Mouse (Mus musculus) intestine, postnatal 0 days (tissue): ENCODE results near the gene Islr. TPM values are rescaled to one million over a fixed set of nuclear protein-coding genes. Genes with fewer than 3 reads are reported as not detected.
A peak's percentile ranks its signal among the peaks of the same experiment; 100 is the strongest.

Source experiments
- ATAC-seq: fragments of 200-750 bp; cut with Nextera tagmentation; 2 replicates; pipeline ENCODE4 v1.8.0; 2017; ENCODE audit warnings: mild to moderate bottlenecking, moderate TSS enrichment, moderate library complexity
- H3K27ac ChIP-seq: fragments of 300-500 bp; sonication (generic); 2 replicates; pipeline ENCODE4 v1.5.1; 2014; ENCODE audit warnings: mild to moderate bottlenecking, low read depth, low read length, moderate library complexity
- H3K27me3 ChIP-seq: fragments of 300-500 bp; sonication (generic); replicated peaks from 2 replicates; pipeline ENCODE4 v1.6.1; 2014; ENCODE audit warnings: low read length, mixed read lengths; ENCODE audit not compliant: control insufficient read depth, insufficient read depth
- H3K36me3 ChIP-seq: fragments of 300-500 bp; sonication (generic); 2 replicates; pipeline ENCODE4 v1.6.1; 2014; ENCODE audit warnings: mild to moderate bottlenecking, moderate library complexity; ENCODE audit not compliant: control insufficient read depth, insufficient read depth
- H3K4me1 ChIP-seq: fragments of 300-500 bp; sonication (generic); replicated peaks from 2 replicates; pipeline ENCODE4 v1.6.1; 2014; ENCODE audit warnings: antibody characterized with exemption, low read length, mixed read lengths; ENCODE audit not compliant: control insufficient read depth, insufficient read depth
- H3K4me2 ChIP-seq: fragments of 300-500 bp; sonication (generic); replicated peaks from 2 replicates; pipeline ENCODE4 v1.6.1; 2014; ENCODE audit warnings: low read depth, mild to moderate bottlenecking, moderate library complexity
- H3K4me3 ChIP-seq: fragments of 300-500 bp; sonication (generic); 2 replicates; pipeline ENCODE4 v1.5.1; 2014; ENCODE audit warnings: low read depth, low read length
- H3K9ac ChIP-seq: fragments of 300-500 bp; sonication (generic); 2 replicates; pipeline ENCODE4 v1.6.1; 2014; ENCODE audit warnings: mild to moderate bottlenecking, low read depth, low read length
- H3K9me3 ChIP-seq: fragments of 300-500 bp; sonication (generic); 2 replicates; pipeline ENCODE4 v1.6.1; 2016; ENCODE audit warnings: mixed run types; ENCODE audit not compliant: control insufficient read depth
- CTCF ChIP-seq: sonication (generic); IDR thresholded peaks from 2 replicates; pipeline ENCODE4 v1.5.1; 2016; ENCODE audit warnings: low read depth, mild to moderate bottlenecking, control low read depth, antibody characterized with exemption, moderate library complexity
- WGBS: fragments of 180-500 bp; shearing (Covaris S2); extraction: QIAGEN DNeasy Blood & Tissue Kit; methylation state at CpG from one replicate; pipeline ENCODE4 v1.1.7; 2014; 5-methylcytosine and 5-hydroxymethylcytosine counted together
- polyA plus RNA-seq: library from polyadenylated mRNA; unstranded; fragments of >200 nt; fragmentation: Nextera tagmentation; extraction: Ambion mirVana; gene quantifications from 2 replicates; pipeline ENCODE4 v1.2.1, GENCODE M21; 2015

Islr gene
- polyA plus RNA-seq, 1 experiment from 2014 or later, result 29.6 TPM

DNA sequence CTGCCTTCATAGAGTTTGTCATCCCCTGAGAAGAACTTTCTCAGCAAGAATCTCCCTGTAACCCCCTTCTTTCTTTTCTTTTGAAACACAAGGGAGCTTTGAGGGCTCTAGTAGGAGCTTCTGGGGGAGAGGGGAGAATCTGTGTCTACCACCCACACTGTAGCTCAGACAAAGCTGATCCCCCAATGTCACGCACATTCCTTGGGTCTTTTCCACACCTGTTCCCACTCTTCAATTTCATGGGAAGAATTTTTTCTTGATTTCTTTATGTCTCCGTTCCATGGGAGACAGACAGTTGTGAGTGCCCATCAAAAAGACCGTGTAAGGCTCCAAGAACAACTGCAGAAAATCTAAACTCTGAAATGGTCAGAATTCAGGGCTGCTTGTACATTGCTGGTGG is 35.2 kb downstream of the Islr start:
- H3K4me1 ChIP-seq, result no peaks in the 10 kb centered on the region
- no peak for TF ChIP-seq CTCF
- no peak overlapping the region for H3K9ac ChIP-seq
- no peak overlapping the region for H3K4me2 ChIP-seq
- no peaks in the 10 kb centered on the region for H3K36me3 ChIP-seq
- H3K27me3 ChIP-seq, result no peaks in the 10 kb centered on the region
- WGBS, result 85% methylated on average over 3 of the region's 3 CpGs
- no peak overlapping the region for H3K27ac ChIP-seq
- H3K9me3 ChIP-seq, result no peaks in the 10 kb centered on the region
- ATAC-seq, result no peak
- H3K4me3 ChIP-seq, result no peak overlapping the region

DNA sequence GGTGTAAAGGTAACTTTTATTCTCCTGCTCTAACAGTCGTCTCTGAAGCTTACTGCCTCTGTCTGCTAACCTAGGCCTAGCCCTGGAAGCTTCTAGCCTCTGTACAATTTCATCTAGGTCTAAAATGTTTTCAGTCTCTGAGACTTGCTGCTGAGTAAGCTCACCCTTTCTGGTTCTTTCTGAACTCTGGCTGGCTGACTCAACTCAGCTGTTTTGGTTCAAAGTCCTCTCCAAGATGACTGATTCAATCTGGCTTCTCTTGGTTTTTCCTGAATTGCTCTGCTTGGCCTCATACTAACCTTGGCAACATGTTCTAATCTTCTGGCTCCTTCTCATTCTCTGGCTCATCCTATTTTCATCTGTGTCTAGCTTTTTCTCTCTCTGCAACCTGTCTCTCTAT is 38.3 kb downstream of the Islr start:
- H3K27me3 ChIP-seq, result no peaks in the 10 kb centered on the region
- no peak overlapping the region for H3K4me2 ChIP-seq
- no peaks in the 10 kb centered on the region for H3K9me3 ChIP-seq
- H3K4me3 ChIP-seq, result no peak overlapping the region
- ATAC-seq, result no peak
- no peak for TF ChIP-seq CTCF
- 84% methylated on average over 1 of the region's 1 CpGs for WGBS
- H3K36me3 ChIP-seq, result no peaks in the 10 kb centered on the region
- no peak overlapping the region for H3K27ac ChIP-seq
- H3K9ac ChIP-seq, result no peak overlapping the region
- no peaks in the 10 kb centered on the region for H3K4me1 ChIP-seq

DNA sequence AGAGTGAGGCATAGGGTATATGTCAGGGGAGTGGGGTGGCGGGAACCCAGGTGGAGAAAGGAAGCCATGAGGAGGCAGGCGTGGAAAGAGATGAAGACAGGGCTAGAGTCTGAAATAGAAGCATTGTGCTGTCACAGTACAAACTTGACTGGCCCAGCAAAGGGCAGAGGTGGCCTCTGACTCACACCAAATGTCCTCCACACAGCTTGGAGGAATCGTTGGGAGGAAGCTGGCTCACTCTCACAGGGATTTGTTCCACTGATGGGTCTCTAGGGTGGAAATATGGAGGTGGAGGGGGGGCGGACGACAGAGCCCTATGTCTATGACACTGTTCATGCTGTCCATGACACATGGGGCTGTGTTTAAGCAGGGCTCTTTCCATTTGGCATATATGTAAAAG is 41.0 kb downstream of the Islr start:
- Histone ChIP-seq H3K9me3 (no peaks in the 10 kb centered on the region), H3K9ac (no peak overlapping the region), H3K27me3 (no peaks in the 10 kb centered on the region), H3K4me1 (no peaks in the 10 kb centered on the region), H3K27ac (no peak overlapping the region), H3K4me3 (no peak overlapping the region), H3K36me3 (no peaks in the 10 kb centered on the region), H3K4me2 (no peak overlapping the region)
- WGBS, result 73% methylated on average over 5 of the region's 5 CpGs
- TF ChIP-seq CTCF, result no peak
- no peak for ATAC-seq

DNA sequence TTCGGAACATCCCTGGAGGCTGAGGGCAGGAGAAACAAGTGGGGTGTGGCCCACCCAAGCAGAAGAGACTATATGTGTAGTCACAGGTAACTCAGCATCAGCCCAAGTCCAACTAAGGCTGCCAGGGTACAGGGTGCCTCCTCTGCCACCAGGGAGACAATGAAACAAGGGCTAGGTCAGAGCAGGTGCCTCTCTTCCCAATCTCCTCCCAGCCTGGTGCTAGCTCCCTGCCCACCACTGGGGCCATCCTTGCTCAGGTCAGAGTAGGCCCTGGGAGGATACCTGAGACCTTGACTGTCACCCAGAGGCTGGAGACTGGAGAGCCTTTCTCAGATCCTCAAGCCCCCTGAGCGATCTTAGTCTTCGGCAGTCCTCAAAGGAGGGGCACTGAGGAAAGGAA is 41.9 kb downstream of the Islr start:
- ATAC-seq, result no peak
- H3K4me2 ChIP-seq, result no peak overlapping the region
- no peaks in the 10 kb centered on the region for H3K27me3 ChIP-seq
- no peak overlapping the region for H3K27ac ChIP-seq
- H3K4me1 ChIP-seq, result no peaks in the 10 kb centered on the region
- no peak for TF ChIP-seq CTCF
- WGBS, result 90% methylated on average over 3 of the region's 3 CpGs
- no peaks in the 10 kb centered on the region for H3K9me3 ChIP-seq
- H3K4me3 ChIP-seq, result no peak overlapping the region
- no peaks in the 10 kb centered on the region for H3K36me3 ChIP-seq
- H3K9ac ChIP-seq, result no peak overlapping the region

DNA sequence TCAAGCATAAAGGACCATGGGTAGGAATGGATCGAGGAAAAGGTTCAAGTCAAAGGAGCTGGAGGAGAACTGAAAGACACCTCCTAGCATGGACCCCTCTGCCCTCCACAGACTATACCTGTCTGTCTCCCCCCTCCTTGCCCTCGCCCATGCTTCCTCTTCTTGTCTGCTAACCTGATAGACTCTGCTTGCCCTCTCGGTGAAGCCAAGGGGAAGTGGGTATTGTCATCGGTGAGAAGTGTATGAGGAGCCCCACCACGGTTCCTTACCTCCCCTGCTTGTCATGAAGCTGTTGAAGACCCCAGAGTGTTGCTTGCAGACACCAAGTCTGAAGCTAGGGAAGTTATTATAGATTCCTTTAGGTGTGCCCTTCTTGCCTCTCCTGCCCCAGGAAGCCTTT is 43.8 kb downstream of the Islr start:
- no peaks in the 10 kb centered on the region for H3K9me3 ChIP-seq
- no peaks in the 10 kb centered on the region for H3K4me1 ChIP-seq
- no peaks in the 10 kb centered on the region for H3K27me3 ChIP-seq
- H3K4me3 ChIP-seq, result no peak overlapping the region
- no peaks in the 10 kb centered on the region for H3K36me3 ChIP-seq
- no peak overlapping the region for H3K9ac ChIP-seq
- H3K27ac ChIP-seq, result peak overlapping the region; percentile 21; the same call in 1 of the 2 replicates
- no peak for ATAC-seq
- H3K4me2 ChIP-seq, result no peak overlapping the region
- 71% methylated on average over 5 of the region's 5 CpGs for WGBS
- TF ChIP-seq CTCF, result no peak

DNA sequence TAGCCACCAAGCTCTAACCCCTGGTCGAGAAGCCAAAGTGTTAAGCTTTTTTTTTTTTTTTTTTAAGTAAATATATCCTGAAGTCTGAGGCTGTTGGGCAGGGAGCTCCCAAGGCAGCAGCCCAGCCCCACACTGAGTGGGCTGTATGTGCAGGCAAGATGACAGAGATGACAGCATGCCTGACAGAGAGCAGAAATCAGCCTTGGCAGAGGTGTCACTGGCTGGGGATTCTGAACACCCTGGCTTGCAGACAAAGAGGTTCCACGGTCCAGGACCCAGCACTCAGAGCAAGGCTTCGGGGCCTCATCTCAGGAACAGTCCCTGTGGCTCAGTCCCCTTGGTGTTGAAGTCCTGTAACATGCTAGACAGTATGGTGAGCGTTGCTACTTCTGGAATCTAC is 44.3 kb downstream of the Islr start:
- Histone ChIP-seq H3K4me1 (no peaks in the 10 kb centered on the region), H3K9me3 (no peaks in the 10 kb centered on the region), H3K27me3 (no peaks in the 10 kb centered on the region), H3K36me3 (no peaks in the 10 kb centered on the region), H3K4me2 (no peak overlapping the region), H3K4me3 (no peak overlapping the region), H3K9ac (no peak overlapping the region), H3K27ac (peak overlapping the region; percentile 21; the same call in 1 of the 2 replicates)
- no peak for TF ChIP-seq CTCF
- 33% methylated on average over 4 of the region's 4 CpGs for WGBS
- no peak for ATAC-seq
